Mouse (Mus musculus): ENCODE measurements at regions not wholly inside any gene's neighbourhood (a gene's known extent, or its start where the extent isn't known, plus 50 kb on each side); places are given as distances from the start of the nearest gene placed in this dataset.

DNA sequence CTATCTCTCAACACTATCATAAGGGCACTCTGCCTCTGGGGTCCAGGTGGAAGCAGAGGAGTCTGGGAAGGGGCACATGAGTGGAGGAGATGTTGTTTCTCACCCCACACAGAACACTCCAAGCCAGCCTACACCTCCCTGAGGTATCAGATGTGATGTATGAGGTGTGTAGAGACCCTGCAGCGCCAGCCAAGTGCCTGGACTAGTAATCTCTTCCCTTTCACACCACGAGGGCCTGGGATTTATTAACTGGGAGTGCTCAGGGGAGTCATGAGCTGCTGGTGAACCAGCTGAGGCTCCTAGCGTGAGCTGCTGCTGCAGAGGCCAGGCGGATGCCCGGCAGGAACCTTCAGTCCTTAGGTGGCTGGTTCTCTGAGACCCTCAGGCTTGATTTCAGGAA is 60.6 kb upstream of the Tle3 start:
- Histone ChIP-seq H3K27ac (ENCODE audit: low read depth, low read length) (no peak overlapping the region), H3K9me3 (ENCODE audit: control insufficient read depth, low read length) (no peaks in the 10 kb centered on the region), H3K4me3 (ENCODE audit: low read length) (no peak overlapping the region), H3K4me2 (ENCODE audit: low read length) (no peak overlapping the region), H3K27me3 (replicated peaks; ENCODE audit: control insufficient read depth, insufficient read depth, low read length) (peaks cover 2% of the 10 kb centered on the region; the same call in 1 of the 2 replicates), H3K9ac (ENCODE audit: low read depth, low read length) (0 out of 2 replicates have a peak overlapping the region, but pooled peaks have one; percentile 1), H3K4me1 (ENCODE audit: control insufficient read depth, insufficient read depth, low read depth, low read length) (peaks cover 24% of the 10 kb centered on the region), H3K36me3 (ENCODE audit: control insufficient read depth, insufficient read depth, low read length) (no peaks in the 10 kb centered on the region)
- 34% methylated on average over 5 of the region's 5 CpGs for WGBS
- no peak for ATAC-seq

DNA sequence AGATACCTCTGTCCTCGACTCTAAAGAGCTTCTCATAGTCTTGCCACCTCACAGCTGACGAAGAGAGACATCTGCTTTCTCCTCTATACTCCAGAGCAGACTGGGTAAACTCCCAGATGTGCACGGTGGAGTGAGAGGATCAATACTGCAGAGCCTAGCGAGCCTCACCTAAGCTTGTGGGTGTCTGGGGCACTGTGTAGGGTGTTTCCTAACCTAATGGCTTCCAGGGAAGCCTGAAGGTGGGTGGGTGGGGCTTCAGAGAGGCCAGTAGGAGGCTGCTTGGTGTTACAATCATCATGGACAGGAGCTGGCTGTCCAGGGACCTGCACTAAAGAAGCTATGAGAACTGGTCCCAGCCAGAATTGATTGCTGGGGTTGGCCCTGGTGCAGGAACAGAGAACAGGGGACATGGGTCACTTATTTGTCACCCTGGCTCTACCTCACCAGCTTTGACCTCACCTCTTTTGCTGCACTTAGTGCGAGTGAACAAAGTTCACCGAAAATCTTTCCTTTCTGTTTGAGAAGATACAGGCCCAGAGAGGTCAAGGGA is 57.5 kb upstream of the Tle3 start:
- Histone ChIP-seq H3K27ac (ENCODE audit: low read depth, low read length) (no peak overlapping the region), H3K9me3 (ENCODE audit: control insufficient read depth, low read length) (no peaks in the 10 kb centered on the region), H3K4me3 (ENCODE audit: low read length) (no peak overlapping the region), H3K36me3 (ENCODE audit: control insufficient read depth, insufficient read depth, low read length) (no peaks in the 10 kb centered on the region), H3K4me1 (ENCODE audit: control insufficient read depth, insufficient read depth, low read depth, low read length) (peaks cover 27% of the 10 kb centered on the region), H3K9ac (ENCODE audit: low read depth, low read length) (no peak overlapping the region), H3K4me2 (ENCODE audit: low read length) (no peak overlapping the region), H3K27me3 (replicated peaks; ENCODE audit: control insufficient read depth, insufficient read depth, low read length) (no peaks in the 10 kb centered on the region)
- ATAC-seq, result no peak
- 64% methylated on average over 6 of the region's 6 CpGs for whole genome bisulfite sequencing

DNA sequence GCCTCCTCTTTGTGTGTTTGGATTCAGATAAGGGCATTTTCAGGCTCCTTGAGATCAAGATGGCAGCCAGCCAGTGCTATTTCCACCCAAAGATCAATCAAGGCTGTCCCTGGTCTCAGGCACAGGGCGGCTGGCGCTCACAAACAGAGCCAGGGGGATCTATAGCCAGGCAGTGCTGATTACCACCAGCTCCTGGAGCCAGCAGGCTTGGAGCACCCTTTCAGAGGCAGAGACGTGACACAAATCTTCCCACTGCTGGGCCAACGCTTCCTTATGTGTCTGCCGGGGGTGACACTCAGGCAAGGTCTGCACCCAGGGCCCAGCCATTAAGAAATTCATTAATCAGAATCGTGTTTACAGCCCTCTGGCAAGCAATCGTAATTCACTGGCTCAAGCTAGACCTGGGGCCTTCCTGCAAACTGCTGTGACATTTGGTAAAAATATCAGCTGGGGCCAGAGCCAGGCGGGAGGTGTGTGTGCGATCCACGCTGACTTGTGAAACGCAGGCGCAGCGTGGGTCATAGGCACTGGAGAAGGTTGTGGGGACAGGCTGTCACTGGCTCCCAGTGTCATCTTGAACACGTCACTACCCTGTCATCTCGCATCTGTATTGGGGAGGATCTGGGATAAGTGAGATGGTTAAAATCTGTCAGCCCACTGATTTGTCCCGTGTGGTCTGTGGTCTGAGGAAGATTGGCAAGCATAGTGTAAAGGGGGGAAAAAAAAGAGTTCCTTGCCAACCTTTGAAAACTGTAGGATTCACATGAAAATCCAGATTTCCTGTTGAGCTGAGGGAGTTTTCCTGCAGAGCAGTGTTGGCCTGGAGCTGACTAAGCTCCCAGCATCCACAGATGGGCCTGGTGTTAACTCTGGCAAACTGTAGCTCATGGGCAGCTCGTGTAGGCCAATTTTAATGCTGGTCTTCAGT is 56.5 kb upstream of the Tle3 start:
- H3K4me1 ChIP-seq (ENCODE audit: control insufficient read depth, insufficient read depth, low read depth, low read length), result peaks cover 27% of the 10 kb centered on the region
- no peak overlapping the region for H3K9ac ChIP-seq (ENCODE audit: low read depth, low read length)

DNA sequence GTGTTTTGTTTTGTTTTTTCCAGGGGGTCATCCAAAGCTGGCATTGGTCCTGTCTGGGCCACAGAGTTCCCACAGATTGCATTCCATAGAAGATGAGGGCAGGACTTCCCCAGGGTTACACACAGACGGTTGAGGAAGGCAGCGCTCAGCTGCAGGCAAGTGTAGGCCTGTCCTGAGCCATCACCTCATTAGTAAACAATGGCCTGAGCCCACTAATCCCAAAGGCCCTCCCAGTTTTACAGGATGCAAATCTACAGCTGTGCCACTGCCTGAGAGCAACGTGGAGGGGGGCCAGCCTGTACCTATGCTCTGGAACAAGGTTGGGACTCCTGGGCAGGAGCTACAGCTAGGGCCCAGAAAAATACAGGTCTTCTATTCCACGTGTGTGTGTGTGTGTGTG is 55.7 kb upstream of the Tle3 start:
- ATAC-seq, result 0 out of 2 replicates have a peak, but pooled peaks have one; percentile 43
- Histone ChIP-seq H3K9ac (ENCODE audit: low read depth, low read length) (no peak overlapping the region), H3K9me3 (ENCODE audit: control insufficient read depth, low read length) (no peaks in the 10 kb centered on the region), H3K4me2 (ENCODE audit: low read length) (no peak overlapping the region), H3K4me1 (ENCODE audit: control insufficient read depth, insufficient read depth, low read depth, low read length) (peaks cover 26% of the 10 kb centered on the region), H3K36me3 (ENCODE audit: control insufficient read depth, insufficient read depth, low read length) (no peaks in the 10 kb centered on the region), H3K27me3 (replicated peaks; ENCODE audit: control insufficient read depth, insufficient read depth, low read length) (no peaks in the 10 kb centered on the region), H3K27ac (ENCODE audit: low read depth, low read length) (no peak overlapping the region), H3K4me3 (ENCODE audit: low read length) (no peak overlapping the region)
- WGBS, result 15% methylated on average over 4 of the region's 4 CpGs

More for the DNA sequence above, 56.5 kb upstream of the Tle3 start:
- no peaks in the 10 kb centered on the region for H3K9me3 ChIP-seq (ENCODE audit: control insufficient read depth, low read length)
- no peak overlapping the region for H3K4me3 ChIP-seq (ENCODE audit: low read length)
- 33% methylated on average over 17 of the region's 17 CpGs for WGBS
- no peak overlapping the region for H3K4me2 ChIP-seq (ENCODE audit: low read length)
- peak overlapping the region; percentile 54; the same call in 1 of the 2 replicates for H3K27ac ChIP-seq (ENCODE audit: low read depth, low read length)
- peak; percentile 64 for ATAC-seq
- H3K36me3 ChIP-seq (ENCODE audit: control insufficient read depth, insufficient read depth, low read length), result no peaks in the 10 kb centered on the region
- no peaks in the 10 kb centered on the region for H3K27me3 ChIP-seq (replicated peaks; ENCODE audit: control insufficient read depth, insufficient read depth, low read length)

DNA sequence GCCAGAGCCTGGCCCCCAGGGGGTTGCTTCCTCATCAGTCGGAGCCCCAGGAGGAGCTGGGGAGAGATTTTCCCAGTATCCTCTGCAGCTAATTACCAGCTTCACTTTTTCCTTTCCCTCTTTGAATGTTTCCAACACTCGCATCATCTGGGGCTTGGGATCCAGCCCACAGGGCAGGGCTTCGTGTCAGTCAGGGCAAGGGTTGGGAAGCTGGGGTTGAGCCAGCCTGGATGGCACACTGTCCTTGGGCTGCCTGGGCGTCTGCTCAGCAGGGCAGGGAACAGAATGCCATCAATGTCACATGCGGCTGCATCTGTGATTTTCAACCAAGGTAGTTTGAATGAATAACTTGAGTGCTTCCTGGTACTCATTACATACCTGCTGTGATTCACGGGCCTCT is 52.4 kb upstream of the Tle3 start:
- no peak overlapping the region for H3K4me2 ChIP-seq (ENCODE audit: low read length)
- ATAC-seq, result no peak
- H3K9me3 ChIP-seq (ENCODE audit: control insufficient read depth, low read length), result no peaks in the 10 kb centered on the region
- no peak overlapping the region for H3K4me3 ChIP-seq (ENCODE audit: low read length)
- H3K36me3 ChIP-seq (ENCODE audit: control insufficient read depth, insufficient read depth, low read length), result no peaks in the 10 kb centered on the region
- peaks cover 31% of the 10 kb centered on the region for H3K4me1 ChIP-seq (ENCODE audit: control insufficient read depth, insufficient read depth, low read depth, low read length)
- H3K9ac ChIP-seq (ENCODE audit: low read depth, low read length), result no peak overlapping the region
- H3K27me3 ChIP-seq (replicated peaks; ENCODE audit: control insufficient read depth, insufficient read depth, low read length), result no peaks in the 10 kb centered on the region
- no peak overlapping the region for H3K27ac ChIP-seq (ENCODE audit: low read depth, low read length)
- 32% methylated on average over 6 of the region's 6 CpGs for WGBS

DNA sequence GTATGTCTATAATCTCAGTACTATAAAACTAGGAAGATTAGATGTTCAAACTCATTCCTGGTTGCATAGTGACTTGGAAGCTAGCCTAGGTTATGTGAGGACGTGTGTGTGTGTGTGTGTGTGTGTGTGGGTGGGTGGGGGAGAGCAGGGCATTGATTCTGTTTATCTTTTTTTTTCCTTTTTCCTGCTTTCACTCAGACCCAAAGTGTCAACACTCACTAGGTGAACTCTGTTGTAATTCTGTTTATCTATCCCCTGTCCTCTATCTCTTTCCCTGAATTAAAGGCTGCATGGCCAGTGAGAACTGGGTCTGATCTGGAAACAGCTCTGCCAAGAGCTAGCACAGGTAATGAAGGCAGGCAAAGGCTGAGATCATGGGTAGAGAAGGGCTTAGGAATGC is 50.9 kb upstream of the Tle3 start:
- no peak overlapping the region for H3K9ac ChIP-seq (ENCODE audit: low read depth, low read length)
- peaks cover 21% of the 10 kb centered on the region for H3K4me1 ChIP-seq (ENCODE audit: control insufficient read depth, insufficient read depth, low read depth, low read length)
- H3K4me2 ChIP-seq (ENCODE audit: low read length), result no peak overlapping the region
- no peak for ATAC-seq
- 73% methylated on average over 1 of the region's 1 CpGs for WGBS
- no peaks in the 10 kb centered on the region for H3K9me3 ChIP-seq (ENCODE audit: control insufficient read depth, low read length)
- H3K36me3 ChIP-seq (ENCODE audit: control insufficient read depth, insufficient read depth, low read length), result no peaks in the 10 kb centered on the region
- H3K27me3 ChIP-seq (replicated peaks; ENCODE audit: control insufficient read depth, insufficient read depth, low read length), result no peaks in the 10 kb centered on the region
- H3K4me3 ChIP-seq (ENCODE audit: low read length), result no peak overlapping the region
- no peak overlapping the region for H3K27ac ChIP-seq (ENCODE audit: low read depth, low read length)

DNA sequence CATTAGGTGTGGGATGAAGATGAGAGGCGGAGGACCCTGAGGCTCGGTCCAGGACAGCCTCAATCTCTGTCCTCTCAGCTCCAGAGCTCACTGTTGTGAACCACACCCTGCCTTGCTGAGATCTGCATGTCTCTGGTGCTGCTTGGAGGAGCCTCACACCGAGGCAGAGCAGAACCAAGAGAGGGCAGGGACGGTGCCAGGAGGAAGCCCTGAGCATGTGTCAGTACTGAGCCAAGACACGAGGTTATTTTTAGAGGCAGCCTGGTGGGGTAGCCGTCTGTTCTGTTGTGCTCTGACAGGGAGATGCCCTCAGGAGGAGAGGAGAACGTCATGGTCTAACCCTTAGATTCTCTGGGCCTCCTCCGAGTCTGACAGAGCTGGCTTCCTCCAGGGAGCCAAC is 50.3 kb upstream of the Tle3 start:
- Histone ChIP-seq H3K27ac (ENCODE audit: low read depth, low read length) (no peak overlapping the region), H3K9ac (ENCODE audit: low read depth, low read length) (no peak overlapping the region), H3K27me3 (replicated peaks; ENCODE audit: control insufficient read depth, insufficient read depth, low read length) (no peaks in the 10 kb centered on the region), H3K4me2 (ENCODE audit: low read length) (no peak overlapping the region), H3K9me3 (ENCODE audit: control insufficient read depth, low read length) (no peaks in the 10 kb centered on the region), H3K36me3 (ENCODE audit: control insufficient read depth, insufficient read depth, low read length) (no peaks in the 10 kb centered on the region), H3K4me3 (ENCODE audit: low read length) (no peak overlapping the region), H3K4me1 (ENCODE audit: control insufficient read depth, insufficient read depth, low read depth, low read length) (peaks cover 18% of the 10 kb centered on the region)
- no peak for ATAC-seq
- 53% methylated on average over 8 of the region's 8 CpGs for WGBS

DNA sequence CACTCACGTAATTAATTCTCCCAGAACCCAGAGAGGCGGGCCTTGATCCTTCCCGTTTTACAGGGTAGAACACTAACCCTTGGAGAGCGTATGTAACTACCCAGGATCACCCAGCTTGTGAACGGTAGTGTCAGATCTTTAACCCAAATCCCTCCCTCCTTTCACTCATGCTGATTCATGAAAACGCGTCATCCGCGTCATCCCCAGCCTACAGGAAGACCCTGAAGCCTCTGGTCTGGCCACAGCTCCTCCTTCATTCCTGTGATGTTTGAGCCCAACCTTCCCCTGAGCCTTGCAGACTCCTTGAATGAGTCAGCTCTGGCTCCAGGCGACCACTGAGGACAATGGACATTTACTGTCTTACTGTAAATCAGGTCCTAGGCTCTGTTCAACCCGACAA is 49.8 kb upstream of the Tle3 start:
- no peak overlapping the region for H3K27ac ChIP-seq (ENCODE audit: low read depth, low read length)
- 77% methylated on average over 11 of the region's 11 CpGs for WGBS
- H3K4me2 ChIP-seq (ENCODE audit: low read length), result no peak overlapping the region
- H3K9ac ChIP-seq (ENCODE audit: low read depth, low read length), result no peak overlapping the region
- H3K27me3 ChIP-seq (replicated peaks; ENCODE audit: control insufficient read depth, insufficient read depth, low read length), result no peaks in the 10 kb centered on the region
- no peak for ATAC-seq
- H3K4me3 ChIP-seq (ENCODE audit: low read length), result no peak overlapping the region
- peaks cover 15% of the 10 kb centered on the region for H3K4me1 ChIP-seq (ENCODE audit: control insufficient read depth, insufficient read depth, low read depth, low read length)
- no peaks in the 10 kb centered on the region for H3K36me3 ChIP-seq (ENCODE audit: control insufficient read depth, insufficient read depth, low read length)
- H3K9me3 ChIP-seq (ENCODE audit: control insufficient read depth, low read length), result no peaks in the 10 kb centered on the region
